Mouse (Mus musculus): Measurements from ENCODE around the gene Agpat3.

- TF ChIP-seq EP300 (IDR thresholded peaks at IDR 0.05; ENCODE audit: low read depth): no peak
- no peak for TF ChIP-seq CTCF (IDR thresholded peaks at IDR 0.05; ENCODE audit: low read depth)
These were observed 38.7 kb upstream of the Agpat3 start for GRCm38 (mm10) chr10:78390982-78391470.
